Mouse (Mus musculus) liver, adult 2 months (tissue): ENCODE data around the gene Klhdc8a. TPM values are rescaled to one million over a fixed set of nuclear protein-coding genes. Genes with fewer than 3 reads are reported as not detected.

Experiments used
- DNase-seq: peaks from one replicate; pipeline ENCODE4 v3.0.0-alpha.2; 2011; ENCODE audit warnings: low read depth, low spot score; ENCODE audit errors: extremely low read depth
- H3K27ac ChIP-seq: fragments of 200-500 bp; replicated peaks from 2 replicates; pipeline ENCODE4 v1.5.1; 2012; ENCODE audit warnings: low read depth, mild to moderate bottlenecking, control low read depth, inconsistent platforms, low read length; ENCODE audit not compliant: insufficient read depth
- H3K27me3 ChIP-seq: fragments of 200-500 bp; 2 replicates; pipeline ENCODE4 v1.6.1; 2012; ENCODE audit warnings: mild to moderate bottlenecking, moderate library complexity, low read length, inconsistent platforms; ENCODE audit not compliant: control insufficient read depth, insufficient read depth
- H3K36me3 ChIP-seq: fragments of 200-500 bp; 2 replicates; pipeline ENCODE4 v1.6.1; 2012; ENCODE audit warnings: low read length, inconsistent platforms; ENCODE audit not compliant: control insufficient read depth, insufficient read depth
- H3K4me1 ChIP-seq: fragments of 200-500 bp; 2 replicates; pipeline ENCODE4 v1.6.1; 2011; ENCODE audit warnings: low read length; ENCODE audit not compliant: control insufficient read depth, insufficient read depth
- H3K4me3 ChIP-seq: fragments of 200-500 bp; 2 replicates; pipeline ENCODE4 v1.5.1; 2011; ENCODE audit warnings: low read depth, mild to moderate bottlenecking, control low read depth, low read length, moderate library complexity; ENCODE audit not compliant: insufficient read depth
- H3K79me2 ChIP-seq: fragments of 200-500 bp; 2 replicates; pipeline ENCODE4 v1.6.1; 2012; ENCODE audit warnings: inconsistent platforms, mild to moderate bottlenecking, low read length, moderate library complexity; ENCODE audit not compliant: control insufficient read depth, insufficient read depth
- H3K9ac ChIP-seq: fragments of 200-500 bp; 2 replicates; pipeline ENCODE4 v1.6.1; 2012; ENCODE audit warnings: low read depth, mild to moderate bottlenecking, control low read depth, inconsistent platforms, low read length
- CTCF ChIP-seq: fragments of 200-500 bp; IDR thresholded peaks from 2 replicates; pipeline ENCODE4 v1.5.1; 2011; ENCODE audit warnings: low read depth, low read length, control low read depth
- POLR2A ChIP-seq: fragments of 200-500 bp; IDR thresholded peaks from 2 replicates; pipeline ENCODE4 v1.6.1; 2011; ENCODE audit warnings: low read length, control low read depth; ENCODE audit not compliant: insufficient read depth; ENCODE audit errors: extremely low read depth
- WGBS: fragments of 180-500 bp; shearing (Covaris S2); methylation state at CpG from one replicate; pipeline ENCODE4 v1.1.7; 2018; 5-methylcytosine and 5-hydroxymethylcytosine counted together
- polyA plus RNA-seq: library from polyadenylated mRNA; depleted of rRNA; stranded (reverse); fragments of >200 nt; gene quantifications from 2 replicates; pipeline ENCODE4 v1.2.3, GENCODE M21; 2012
- total RNA-seq: library from RNA; depleted of rRNA; stranded (reverse); fragments of >200 nt; gene quantifications from 2 replicates; pipeline ENCODE4 v1.2.3, GENCODE M21; 2014

Gene Klhdc8a
- total and polyA plus RNA-seq, 2 experiments = 0.18 to 1.2 TPM

GRCm38 (mm10) chr1:132291706-132292105 is 6.7 kb upstream of the Klhdc8a start:
- Histone ChIP-seq H3K9ac (no peak overlapping the region), H3K79me2 (no peaks in the 10 kb centered on the region), H3K36me3 (no peaks in the 10 kb centered on the region), H3K4me3 (no peak overlapping the region), H3K4me1 (no peaks in the 10 kb centered on the region), H3K27ac (no peak overlapping the region), H3K27me3 (0 out of 2 replicates have a peak, but pooled peaks cover 2% of the 10 kb centered on the region)
- 91% methylated on average over 4 of the region's 4 CpGs for WGBS
- no peak for TF ChIP-seq CTCF
- DNase-seq = no peak

- no peak overlapping the region for H3K4me3 ChIP-seq
- no peak for DNase-seq
- WGBS = 71% methylated on average over 21 of the region's 21 CpGs
- H3K4me1 ChIP-seq = no peaks in the 10 kb centered on the region
- H3K27ac ChIP-seq = no peak overlapping the region
- H3K9ac ChIP-seq = no peak overlapping the region
- H3K36me3 ChIP-seq = no peaks in the 10 kb centered on the region
- H3K79me2 ChIP-seq = no peaks in the 10 kb centered on the region
- TF ChIP-seq POLR2A (no peak), CTCF (peak; percentile 19; the same call in 1 of the 2 replicates)
- H3K27me3 ChIP-seq = 0 out of 2 replicates have a peak, but pooled peaks cover 2% of the 10 kb centered on the region
Measured at GRCm38 (mm10) chr1:132292318-132293129, 5.9 kb upstream of the Klhdc8a start.

- H3K27ac ChIP-seq = no peak overlapping the region
- H3K4me1 ChIP-seq = peaks cover 11% of the 10 kb centered on the region
- DNase-seq = no peak
- TF ChIP-seq CTCF (no peak), POLR2A (no peak)
- no peaks in the 10 kb centered on the region for H3K27me3 ChIP-seq
- 94% methylated on average over 7 of the region's 7 CpGs for WGBS
- H3K4me3 ChIP-seq = no peak overlapping the region
- H3K36me3 ChIP-seq = no peaks in the 10 kb centered on the region
- no peak overlapping the region for H3K9ac ChIP-seq
- no peaks in the 10 kb centered on the region for H3K79me2 ChIP-seq
Measured at GRCm38 (mm10) chr1:132295506-132295905, 2.9 kb upstream of the Klhdc8a start.

GRCm38 (mm10) chr1:132296051-132296450 is 2.4 kb upstream of the Klhdc8a start:
- Histone ChIP-seq H3K36me3 (no peaks in the 10 kb centered on the region), H3K27ac (no peak overlapping the region), H3K4me1 (peaks cover 11% of the 10 kb centered on the region), H3K79me2 (no peaks in the 10 kb centered on the region), H3K9ac (no peak overlapping the region), H3K4me3 (no peak overlapping the region), H3K27me3 (no peaks in the 10 kb centered on the region)
- TF ChIP-seq CTCF = no peak
- TF ChIP-seq POLR2A = no peak
- 92% methylated on average over 3 of the region's 3 CpGs for WGBS
- DNase-seq = no peak

GRCm38 (mm10) chr1:132298801-132299464 is 507 bp downstream of the Klhdc8a start:
- TF ChIP-seq CTCF (no peak), POLR2A (no peak)
- Histone ChIP-seq H3K79me2 (no peaks in the 10 kb centered on the region), H3K27me3 (no peaks in the 10 kb centered on the region), H3K4me3 (peak overlapping the region; percentile 76), H3K9ac (peak overlapping the region; percentile 92), H3K36me3 (no peaks in the 10 kb centered on the region), H3K27ac (peak overlapping the region; percentile 75), H3K4me1 (peaks cover 11% of the 10 kb centered on the region)
- 1% methylated on average over 71 of the region's 71 CpGs for WGBS
- no peak for DNase-seq

GRCm38 (mm10) chr1:132299744-132300143 is 1.3 kb downstream of the Klhdc8a start:
- Histone ChIP-seq H3K27me3 (no peaks in the 10 kb centered on the region), H3K4me1 (peaks cover 11% of the 10 kb centered on the region), H3K36me3 (no peaks in the 10 kb centered on the region), H3K79me2 (no peaks in the 10 kb centered on the region), H3K4me3 (no peak overlapping the region), H3K9ac (no peak overlapping the region), H3K27ac (no peak overlapping the region)
- DNase-seq = peak; percentile 73
- whole genome bisulfite sequencing = 49% methylated on average over 5 of the region's 5 CpGs
- no peak for TF ChIP-seq CTCF
- TF ChIP-seq POLR2A = no peak
